Mouse (Mus musculus) midbrain, embryonic 16.5 days (tissue): ENCODE data around the gene Nhsl2. TPM values are rescaled to one million over a fixed set of nuclear protein-coding genes. Genes with fewer than 3 reads are reported as not detected.

Experiments used
- ATAC-seq: fragments of 200-750 bp; cut with Nextera tagmentation; 2 replicates; pipeline ENCODE4 v1.8.0; 2017; ENCODE audit warnings: moderate TSS enrichment
- H3K27ac ChIP-seq: fragments of 300-500 bp; sonication (generic); 2 replicates; pipeline ENCODE4 v1.5.1; 2014; ENCODE audit warnings: mild to moderate bottlenecking, low read length, mixed read lengths
- H3K27me3 ChIP-seq: fragments of 300-500 bp; sonication (generic); 2 replicates; pipeline ENCODE4 v1.6.1; 2014; ENCODE audit warnings: low read depth, low read length, mixed read lengths; ENCODE audit not compliant: control insufficient read depth, insufficient read depth
- H3K36me3 ChIP-seq: fragments of 300-500 bp; sonication (generic); 2 replicates; pipeline ENCODE4 v1.6.1; 2014; ENCODE audit warnings: mild to moderate bottlenecking, low read length, moderate library complexity, mixed read lengths; ENCODE audit not compliant: control insufficient read depth, insufficient read depth
- H3K4me1 ChIP-seq: fragments of 300-500 bp; sonication (generic); 2 replicates; pipeline ENCODE4 v1.6.1; 2014; ENCODE audit warnings: mild to moderate bottlenecking, low read length, mixed read lengths; ENCODE audit not compliant: control insufficient read depth, insufficient read depth
- H3K4me2 ChIP-seq: fragments of 300-500 bp; sonication (generic); 2 replicates; pipeline ENCODE4 v1.6.1; 2014; ENCODE audit warnings: mild to moderate bottlenecking, low read length, mixed read lengths
- H3K4me3 ChIP-seq: fragments of 300-500 bp; sonication (generic); 2 replicates; pipeline ENCODE4 v1.5.1; 2014; ENCODE audit warnings: low read depth, mild to moderate bottlenecking, low read length, moderate library complexity, mixed read lengths
- H3K9ac ChIP-seq: fragments of 300-500 bp; sonication (generic); 2 replicates; pipeline ENCODE4 v1.6.1; 2014; ENCODE audit warnings: low read depth, low read length, mixed read lengths
- H3K9me3 ChIP-seq: fragments of 300-500 bp; sonication (generic); replicated peaks from 2 replicates; pipeline ENCODE4 v1.6.1; 2014; ENCODE audit warnings: mild to moderate bottlenecking, low read length, mixed read lengths; ENCODE audit not compliant: control insufficient read depth, poor library complexity, severe bottlenecking
- WGBS: fragments of 180-500 bp; shearing (Covaris S2); extraction: QIAGEN DNeasy Blood & Tissue Kit; methylation state at CpG from one replicate; pipeline ENCODE4 v1.1.7; 2014; 5-methylcytosine and 5-hydroxymethylcytosine counted together
- microRNA-seq: library from miRNA; unstranded; fragments of <30 nt; microRNA quantifications from one replicate; pipeline ENCODE4, GENCODE M21; 2017
- polyA plus RNA-seq: library from polyadenylated mRNA; unstranded; fragments of >200 nt; fragmentation: Nextera tagmentation; extraction: Ambion mirVana; gene quantifications from 2 replicates; pipeline ENCODE4 v1.2.1, GENCODE M21; 2015

Gene Nhsl2
- polyA plus RNA-seq, 1 experiment from 2014 or later: 6.0 TPM

GRCm38 (mm10) chrX:102141157-102141556, 292.0 kb downstream of the Nhsl2 start:
- 89% methylated on average over 1 of the region's 1 CpGs for WGBS
- ATAC-seq: no peak
- H3K9ac ChIP-seq: no peak overlapping the region
- H3K4me3 ChIP-seq: no peak overlapping the region
- H3K4me2 ChIP-seq: no peak overlapping the region
- no peaks in the 10 kb centered on the region for H3K36me3 ChIP-seq
- H3K9me3 ChIP-seq: no peaks in the 10 kb centered on the region
- no peaks in the 10 kb centered on the region for H3K4me1 ChIP-seq
- no peaks in the 10 kb centered on the region for H3K27me3 ChIP-seq
- no peak overlapping the region for H3K27ac ChIP-seq

Small RNA genes within 50 kb of the gene (microRNA-seq; reads per million reads assigned to microRNA genes)
- not detected for gene Gm27843

Other genes with a start within 250 kb of the Nhsl2 start
- gene Ogt, start 209.3 kb upstream of the Nhsl2 start, polyA plus RNA-seq: 205 and 217 TPM in 2 replicates
- gene Cxcr3, start 115.1 kb upstream of the Nhsl2 start, polyA plus RNA-seq: 0.14 and 0.16 TPM in 2 replicates
- 0.24 TPM in 1 of 2 replicates, not detected in the other for gene Gm4779, start 55.0 kb upstream of the Nhsl2 start, polyA plus RNA-seq
- gene 8030474K03Rik, start 54.7 kb upstream of the Nhsl2 start, polyA plus RNA-seq: 0.14 TPM in 1 of 2 replicates, not detected in the other
- 9.7 and 13.5 TPM in 2 replicates for gene Rtl5, start 221.9 kb downstream of the Nhsl2 start, polyA plus RNA-seq